Mouse (Mus musculus) cortical plate, adult 2 months (tissue): ENCODE data around the gene Nlrp3.

ENCODE experiments used
- CTCF ChIP-seq: fragments of 200-500 bp; IDR thresholded peaks from 2 replicates; pipeline ENCODE4 v1.5.1; 2011; ENCODE audit warnings: mild to moderate bottlenecking, control low read depth, low read length; ENCODE audit not compliant: insufficient read depth; ENCODE audit errors: extremely low read depth
- POLR2A ChIP-seq: fragments of 200-500 bp; IDR thresholded peaks from 2 replicates; pipeline ENCODE4 v1.6.1; 2011; ENCODE audit warnings: mild to moderate bottlenecking, low read length, control low read depth; ENCODE audit not compliant: insufficient read depth; ENCODE audit errors: extremely low read depth

GRCm38 (mm10) chr11:59562837-59563236 is 21.5 kb downstream of the Nlrp3 start:
- TF ChIP-seq CTCF (no peak), POLR2A (no peak)
